ENCODE assay signal across 11 mouse cellular contexts in genomic region chr1:171369845-171370556, GRCm38 (mm10). TPM values are rescaled to one million over a fixed set of nuclear protein-coding genes. Genes with fewer than 3 reads are reported as not detected.
DNase-seq lines count a peak whose midpoint lies in the region; ATAC-seq and TF ChIP-seq lines count a peak whose summit lies in the region.
"Had no signal": no experiment of that assay in that cellular context is flagged by ENCODE, and none has a peak within 500 bp of the region (broad histone marks: within the 10 kb centered on the region; RNA-seq: fewer than 3 reads in every experiment).

TSS of gene Nectin4 (plus strand) at chr1:171370099.

- peak within 1 kb of the TSS; percentile 72 for H3K27ac ChIP-seq in embryonic facial prominence, embryonic 15.5 days (replicated peaks)
- no peak within 1 kb of the TSS for H3K27ac ChIP-seq in forebrain, embryonic 13.5 days
- H3K27ac ChIP-seq in forebrain, embryonic 14.5 days (ENCODE audit: low read depth, low read length) = no peak within 1 kb of the TSS
- H3K27ac ChIP-seq: forebrain, embryonic 12.5 days; hindbrain, postnatal 0 days had no signal

- H3K9me3 ChIP-seq in E14TG2a.4 (ENCODE audit: low read length) = no peaks in the 10 kb centered on the region
- no peaks in the 10 kb centered on the region for H3K9me3 ChIP-seq in embryonic facial prominence, embryonic 15.5 days (replicated peaks)
- no peaks in the 10 kb centered on the region for H3K9me3 ChIP-seq in forebrain, embryonic 13.5 days (replicated peaks)
- H3K9me3 ChIP-seq in forebrain, embryonic 14.5 days (replicated peaks; ENCODE audit: control insufficient read depth, low read length) = no peaks in the 10 kb centered on the region
- H3K9me3 ChIP-seq: forebrain, embryonic 12.5 days; G1E had no signal

- H3K36me3 ChIP-seq in E14TG2a.4 (ENCODE audit: insufficient read depth, low read length) = no peaks in the 10 kb centered on the region
- H3K36me3 ChIP-seq in embryonic facial prominence, embryonic 15.5 days = no peaks in the 10 kb centered on the region
- no peaks in the 10 kb centered on the region for H3K36me3 ChIP-seq in forebrain, embryonic 13.5 days (ENCODE audit: poor library complexity, severe bottlenecking)
- no peaks in the 10 kb centered on the region for H3K36me3 ChIP-seq in forebrain, embryonic 14.5 days (ENCODE audit: control insufficient read depth, insufficient read depth, low read length)
- H3K36me3 ChIP-seq: forebrain, embryonic 12.5 days; G1E had no signal

- H3K4me1 ChIP-seq in E14TG2a.4 (replicated peaks; ENCODE audit: low read depth, low read length) = peaks cover 85% of the 10 kb centered on the region
- peaks cover 19% of the 10 kb centered on the region for H3K4me1 ChIP-seq in embryonic facial prominence, embryonic 15.5 days
- no peaks in the 10 kb centered on the region for H3K4me1 ChIP-seq in forebrain, embryonic 13.5 days
- H3K4me1 ChIP-seq in forebrain, embryonic 14.5 days (ENCODE audit: control insufficient read depth, insufficient read depth, low read length) = no peaks in the 10 kb centered on the region; the same call in 1 of the 2 replicates

- peak; percentile 55 to 73 for DNase-seq in kidney, postnatal 4 days
- no peak for DNase-seq in left cerebral cortex, adult 9 months (ENCODE audit: low spot score in 2 of 2)
- DNase-seq in cerebellum, postnatal 10 days = no peak
- DNase-seq in forebrain, embryonic 14.5 days (ENCODE audit: low spot score) = no peak

- peaks cover 14% of the 10 kb centered on the region for H3K27me3 ChIP-seq in E14TG2a.4 (ENCODE audit: insufficient read depth, low read length)
- H3K27me3 ChIP-seq in embryonic facial prominence, embryonic 15.5 days = no peaks in the 10 kb centered on the region
- H3K27me3 ChIP-seq in forebrain, embryonic 13.5 days = no peaks in the 10 kb centered on the region
- no peaks in the 10 kb centered on the region for H3K27me3 ChIP-seq in forebrain, embryonic 14.5 days (replicated peaks; ENCODE audit: control insufficient read depth, insufficient read depth, low read length)

- TF ChIP-seq CTCF in E14TG2a.4 (conservative IDR thresholded peaks at IDR 0.05; ENCODE audit: low read length) = 0 out of 2 replicates have a peak, but pooled peaks have one; percentile 7

- peak within 1 kb of the TSS; percentile 31 for H3K4me2 ChIP-seq in embryonic facial prominence, embryonic 15.5 days (replicated peaks)
- H3K4me2 ChIP-seq in forebrain, embryonic 13.5 days = no peak within 1 kb of the TSS
- no peak within 1 kb of the TSS for H3K4me2 ChIP-seq in forebrain, embryonic 14.5 days (ENCODE audit: low read length)
- H3K4me2 ChIP-seq: forebrain, embryonic 12.5 days had no signal

- ATAC-seq in embryonic facial prominence, embryonic 15.5 days (ENCODE audit: insufficient number of reproducible peaks, low FRiP score, low TSS enrichment, low read depth) = peak; percentile 59; the same call in 1 of the 2 replicates
- peak; percentile 64 for ATAC-seq in megakaryocyte, adult 5-6 weeks (ENCODE audit: poor library complexity, severe bottlenecking)
- no peak for ATAC-seq in forebrain, embryonic 13.5 days
- no peak for ATAC-seq in forebrain, embryonic 14.5 days
- ATAC-seq: hindbrain, postnatal 0 days had no signal

- peak within 1 kb of the TSS; percentile 57 for H3K4me3 ChIP-seq in E14TG2a.4 (replicated peaks; ENCODE audit: low read length)
- H3K4me3 ChIP-seq in embryonic facial prominence, embryonic 15.5 days (replicated peaks) = peak within 1 kb of the TSS; percentile 34
- H3K4me3 ChIP-seq in forebrain, embryonic 13.5 days = no peak within 1 kb of the TSS
- H3K4me3 ChIP-seq in forebrain, embryonic 14.5 days (ENCODE audit: low read depth, low read length) = no peak within 1 kb of the TSS
- H3K4me3 ChIP-seq: forebrain, embryonic 12.5 days had no signal

- 28% methylated on average over 20 of the region's 20 CpGs for WGBS in embryonic facial prominence, embryonic 15.5 days
- WGBS in forebrain, embryonic 13.5 days = 37% methylated on average over 20 of the region's 20 CpGs
- WGBS in forebrain, embryonic 14.5 days = 37% methylated on average over 20 of the region's 20 CpGs

- H3K9ac ChIP-seq in embryonic facial prominence, embryonic 15.5 days = no peak within 1 kb of the TSS
- no peak within 1 kb of the TSS for H3K9ac ChIP-seq in forebrain, embryonic 13.5 days
- no peak within 1 kb of the TSS for H3K9ac ChIP-seq in forebrain, embryonic 14.5 days (ENCODE audit: low read length)
- H3K9ac ChIP-seq: forebrain, embryonic 12.5 days had no signal

RNA-seq across cellular contexts. Expression of gene Nectin4, which starts in this region (rescaled TPM):
- polyA plus RNA-seq in embryonic facial prominence, embryonic 15.5 days (2015; fragmentation: Nextera tagmentation; extraction: Ambion mirVana) = 39.0 and 43.7 TPM in 2 replicates
- total RNA-seq in megakaryocyte, adult 5-6 weeks (2015) = 0.66 and 1.2 TPM in 2 replicates
- total RNA-seq in megakaryocyte, adult 5-6 weeks (2017) = 1.3 and 2.1 TPM in 2 replicates
- 0.31 and 0.32 TPM in 2 replicates for polyA plus RNA-seq in forebrain, embryonic 13.5 days (2015; fragmentation: Nextera tagmentation; extraction: Ambion mirVana)
- polyA plus RNA-seq in forebrain, embryonic 14.5 days (2014; fragmentation: Nextera tagmentation; extraction: Ambion mirVana) = 0.11 and 0.32 TPM in 2 replicates
- total RNA-seq: G1E had no signal

Comparison
In these comparisons a context has a peak if more than half of its experiments do, and no peak if none do; other contexts are left out.
1. RNA of gene Nectin4 (polyA plus RNA-seq): 39.0 to 43.7 TPM in embryonic facial prominence, embryonic 15.5 days; 0.31 to 0.32 TPM in forebrain, embryonic 13.5 days and 0.11 to 0.32 TPM in forebrain, embryonic 14.5 days; every median in the first group is over 10 times any median in the second.
2. H3K4me3 ChIP-seq: peak in E14TG2a.4 (single experiment) and embryonic facial prominence, embryonic 15.5 days (single experiment); none in forebrain, embryonic 13.5 days (single experiment) and forebrain, embryonic 14.5 days (single experiment).
3. ATAC-seq: peak in embryonic facial prominence, embryonic 15.5 days (single experiment) and megakaryocyte, adult 5-6 weeks (single experiment); none in forebrain, embryonic 13.5 days (single experiment) and forebrain, embryonic 14.5 days (single experiment).
4. DNase-seq: peak in kidney, postnatal 4 days (2 of 2); none in left cerebral cortex, adult 9 months (0 of 2), cerebellum, postnatal 10 days (0 of 2) and forebrain, embryonic 14.5 days (single experiment).